Mouse (Mus musculus): ENCODE measurements around the gene Il4i1. TPM values are rescaled to one million over a fixed set of nuclear protein-coding genes. Genes with fewer than 3 reads are reported as not detected.

The Il4i1 gene
- polyA plus RNA-seq, 1 experiment from 2014 or later, result 1.4 TPM

GRCm38 (mm10) chr7:44851625-44852234 lies 35.5 kb downstream of the Il4i1 start:
- Histone ChIP-seq H3K4me1 (peaks cover 59% of the 10 kb centered on the region), H3K9ac (replicated peaks) (no peak overlapping the region), H3K27me3 (no peaks in the 10 kb centered on the region), H3K36me3 (peaks cover 14% of the 10 kb centered on the region), H3K27ac (replicated peaks) (no peak overlapping the region), H3K4me3 (no peak overlapping the region), H3K9me3 (no peaks in the 10 kb centered on the region), H3K4me2 (replicated peaks) (0 out of 2 replicates have a peak overlapping the region, but pooled peaks have one; percentile 89)
- ATAC-seq (ENCODE audit: low FRiP score, low read depth), result no peak
- WGBS, result 94% methylated on average over 12 of the region's 12 CpGs

- Histone ChIP-seq H3K9me3 (no peaks in the 10 kb centered on the region), H3K4me1 (peaks cover 57% of the 10 kb centered on the region), H3K4me3 (0 out of 2 replicates have a peak overlapping the region, but pooled peaks have one; percentile 12), H3K27ac (replicated peaks) (no peak overlapping the region), H3K36me3 (peaks cover 13% of the 10 kb centered on the region), H3K9ac (replicated peaks) (no peak overlapping the region; the same call in 1 of the 2 replicates), H3K4me2 (replicated peaks) (no peak overlapping the region), H3K27me3 (no peaks in the 10 kb centered on the region)
- WGBS, result 89% methylated on average over 35 of the region's 36 CpGs
- ATAC-seq (ENCODE audit: low FRiP score, low read depth), result no peak
These were observed 36.3 kb downstream of the Il4i1 start for GRCm38 (mm10) chr7:44852259-44853027.

GRCm38 (mm10) chr7:44853065-44853464 lies 36.9 kb downstream of the Il4i1 start:
- no peak for ATAC-seq (ENCODE audit: low FRiP score, low read depth)
- Histone ChIP-seq H3K27ac (replicated peaks) (no peak overlapping the region), H3K4me1 (peaks cover 56% of the 10 kb centered on the region), H3K4me3 (no peak overlapping the region), H3K4me2 (replicated peaks) (no peak overlapping the region; the same call in 1 of the 2 replicates), H3K36me3 (peaks cover 13% of the 10 kb centered on the region), H3K27me3 (no peaks in the 10 kb centered on the region), H3K9ac (replicated peaks) (peak overlapping the region; percentile 20; the same call in 1 of the 2 replicates), H3K9me3 (no peaks in the 10 kb centered on the region)
- 91% methylated on average over 2 of the region's 2 CpGs for WGBS

- Histone ChIP-seq H3K9me3 (no peaks in the 10 kb centered on the region), H3K9ac (replicated peaks) (peak overlapping the region; percentile 69), H3K4me1 (peaks cover 60% of the 10 kb centered on the region), H3K27me3 (no peaks in the 10 kb centered on the region), H3K4me2 (replicated peaks) (peak overlapping the region; percentile 77), H3K36me3 (peaks cover 13% of the 10 kb centered on the region), H3K4me3 (peak overlapping the region; percentile 46), H3K27ac (replicated peaks) (peak overlapping the region; percentile 90)
- WGBS, result 34% methylated on average over 26 of the region's 26 CpGs
- no peak for ATAC-seq (ENCODE audit: low FRiP score, low read depth)
These were observed 37.6 kb downstream of the Il4i1 start for GRCm38 (mm10) chr7:44853596-44854355.

GRCm38 (mm10) chr7:44854356-44855031 lies 38.3 kb downstream of the Il4i1 start:
- Histone ChIP-seq H3K27me3 (no peaks in the 10 kb centered on the region), H3K4me2 (replicated peaks) (peak overlapping the region; percentile 77), H3K27ac (replicated peaks) (peak overlapping the region; percentile 90), H3K4me3 (peak overlapping the region; percentile 46), H3K9ac (replicated peaks) (peak overlapping the region; percentile 69), H3K4me1 (peaks cover 60% of the 10 kb centered on the region), H3K9me3 (no peaks in the 10 kb centered on the region), H3K36me3 (peaks cover 14% of the 10 kb centered on the region)
- ATAC-seq (ENCODE audit: low FRiP score, low read depth), result no peak
- under 1% methylated on average over 45 of the region's 45 CpGs for WGBS

GRCm38 (mm10) chr7:44855036-44855435 lies 38.8 kb downstream of the Il4i1 start:
- Histone ChIP-seq H3K9me3 (no peaks in the 10 kb centered on the region), H3K27ac (replicated peaks) (peak overlapping the region; percentile 90), H3K4me2 (replicated peaks) (peak overlapping the region; percentile 77), H3K4me3 (peak overlapping the region; percentile 46), H3K4me1 (peaks cover 60% of the 10 kb centered on the region), H3K36me3 (peaks cover 18% of the 10 kb centered on the region), H3K27me3 (no peaks in the 10 kb centered on the region), H3K9ac (replicated peaks) (peak overlapping the region; percentile 69)
- 42% methylated on average over 10 of the region's 10 CpGs for WGBS
- no peak for ATAC-seq (ENCODE audit: low FRiP score, low read depth)

- Histone ChIP-seq H3K9ac (replicated peaks) (peak overlapping the region; percentile 89; the same call in 1 of the 2 replicates), H3K4me3 (peak overlapping the region; percentile 71), H3K27ac (replicated peaks) (peak overlapping the region; percentile 92), H3K27me3 (no peaks in the 10 kb centered on the region), H3K4me1 (peaks cover 57% of the 10 kb centered on the region), H3K4me2 (replicated peaks) (peak overlapping the region; percentile 68), H3K36me3 (peaks cover 21% of the 10 kb centered on the region), H3K9me3 (no peaks in the 10 kb centered on the region)
- 69% methylated on average over 9 of the region's 9 CpGs for WGBS
- no peak for ATAC-seq (ENCODE audit: low FRiP score, low read depth)
These were observed 40.2 kb downstream of the Il4i1 start for GRCm38 (mm10) chr7:44856265-44856916.

- H3K27me3 ChIP-seq, result no peaks in the 10 kb centered on the region
- H3K4me3 ChIP-seq, result peak within 1 kb of the TSS; percentile 71
- no peaks in the 10 kb centered on the region for H3K9me3 ChIP-seq
- H3K27ac ChIP-seq (replicated peaks), result peak within 1 kb of the TSS; percentile 92
- peaks cover 28% of the 10 kb centered on the region for H3K36me3 ChIP-seq
- peaks cover 50% of the 10 kb centered on the region for H3K4me1 ChIP-seq
- H3K4me2 ChIP-seq (replicated peaks), result peak within 1 kb of the TSS; percentile 68
- ATAC-seq (ENCODE audit: low FRiP score, low read depth), result peak; percentile 21; the same call in 1 of the 2 replicates
- peak within 1 kb of the TSS; percentile 89 for H3K9ac ChIP-seq (replicated peaks)
- under 1% methylated on average over 32 of the region's 32 CpGs for WGBS
These were observed 40.9 kb downstream of the Il4i1 start, which contains the start of gene Pnkp for GRCm38 (mm10) chr7:44857042-44857552. Gene Pnkp, plus strand, starts transcription at chr7:44857139.

GRCm38 (mm10) chr7:44857905-44858304 lies 41.7 kb downstream of the Il4i1 start:
- Histone ChIP-seq H3K4me2 (replicated peaks) (peak overlapping the region; percentile 68), H3K27ac (replicated peaks) (peak overlapping the region; percentile 92; the same call in 1 of the 2 replicates), H3K4me3 (peak overlapping the region; percentile 71), H3K9me3 (no peaks in the 10 kb centered on the region), H3K27me3 (no peaks in the 10 kb centered on the region), H3K36me3 (peaks cover 30% of the 10 kb centered on the region), H3K9ac (replicated peaks) (peak overlapping the region; percentile 89), H3K4me1 (peaks cover 50% of the 10 kb centered on the region)
- no peak for ATAC-seq (ENCODE audit: low FRiP score, low read depth)
- 31% methylated on average over 8 of the region's 8 CpGs for whole genome bisulfite sequencing

- no peaks in the 10 kb centered on the region for H3K27me3 ChIP-seq
- H3K4me3 ChIP-seq, result no peak overlapping the region
- peaks cover 34% of the 10 kb centered on the region for H3K4me1 ChIP-seq
- H3K27ac ChIP-seq (replicated peaks), result no peak overlapping the region
- H3K9ac ChIP-seq (replicated peaks), result no peak overlapping the region
- peaks cover 43% of the 10 kb centered on the region for H3K36me3 ChIP-seq
- no peak overlapping the region for H3K4me2 ChIP-seq (replicated peaks)
- H3K9me3 ChIP-seq, result no peaks in the 10 kb centered on the region
- no peak for ATAC-seq (ENCODE audit: low FRiP score, low read depth)
- 94% methylated on average over 11 of the region's 11 CpGs for WGBS
These were observed 43.7 kb downstream of the Il4i1 start for GRCm38 (mm10) chr7:44859896-44860295.
